Mouse (Mus musculus) gastrocnemius, adult 18-20 months (tissue): ENCODE results near the gene Gstm5. TPM values are rescaled to one million over a fixed set of nuclear protein-coding genes. Genes with fewer than 3 reads are reported as not detected.
A peak's percentile ranks its signal among the peaks of the same experiment; 100 is the strongest.
"Not testable (repeated sequence)": the region's sequence is repeated elsewhere in the genome, so short reads cannot be mapped to it uniquely, and the experiment has no call there.

ENCODE experiments used
- DNase-seq: peaks from one replicate; pipeline ENCODE4 v3.0.0; 2021; ENCODE audit warnings: low spot score
- total RNA-seq, 2 experiments: library from RNA; stranded (reverse); gene quantifications; 2 replicates each; pipeline ENCODE4 v1.2.3; 2021

Gene Gstm5
- total RNA-seq, 2 experiments from 2014 or later = 86.9 to 93.2 TPM

DNA sequence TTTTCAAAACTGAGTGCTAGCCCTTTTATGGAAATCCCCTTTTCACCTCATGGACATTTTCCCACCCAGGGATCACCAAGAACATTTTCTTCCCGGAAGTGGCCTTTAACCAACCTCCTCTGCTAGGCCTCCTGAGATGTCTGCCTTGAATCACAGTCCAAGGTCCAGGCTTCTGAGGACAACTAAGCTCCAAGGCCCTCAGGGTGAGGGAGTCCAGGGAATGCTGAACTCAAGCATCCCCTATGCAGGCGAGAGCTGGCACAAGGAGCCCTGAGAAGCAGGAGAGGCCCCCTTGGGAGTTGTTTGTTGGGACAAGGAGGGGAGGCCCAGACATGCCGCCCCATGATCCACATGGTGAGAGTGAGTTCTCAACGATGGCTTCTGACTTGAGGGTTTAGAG lies 25.7 kb upstream of the Gstm5 start:
- DNase-seq = no peak

DNA sequence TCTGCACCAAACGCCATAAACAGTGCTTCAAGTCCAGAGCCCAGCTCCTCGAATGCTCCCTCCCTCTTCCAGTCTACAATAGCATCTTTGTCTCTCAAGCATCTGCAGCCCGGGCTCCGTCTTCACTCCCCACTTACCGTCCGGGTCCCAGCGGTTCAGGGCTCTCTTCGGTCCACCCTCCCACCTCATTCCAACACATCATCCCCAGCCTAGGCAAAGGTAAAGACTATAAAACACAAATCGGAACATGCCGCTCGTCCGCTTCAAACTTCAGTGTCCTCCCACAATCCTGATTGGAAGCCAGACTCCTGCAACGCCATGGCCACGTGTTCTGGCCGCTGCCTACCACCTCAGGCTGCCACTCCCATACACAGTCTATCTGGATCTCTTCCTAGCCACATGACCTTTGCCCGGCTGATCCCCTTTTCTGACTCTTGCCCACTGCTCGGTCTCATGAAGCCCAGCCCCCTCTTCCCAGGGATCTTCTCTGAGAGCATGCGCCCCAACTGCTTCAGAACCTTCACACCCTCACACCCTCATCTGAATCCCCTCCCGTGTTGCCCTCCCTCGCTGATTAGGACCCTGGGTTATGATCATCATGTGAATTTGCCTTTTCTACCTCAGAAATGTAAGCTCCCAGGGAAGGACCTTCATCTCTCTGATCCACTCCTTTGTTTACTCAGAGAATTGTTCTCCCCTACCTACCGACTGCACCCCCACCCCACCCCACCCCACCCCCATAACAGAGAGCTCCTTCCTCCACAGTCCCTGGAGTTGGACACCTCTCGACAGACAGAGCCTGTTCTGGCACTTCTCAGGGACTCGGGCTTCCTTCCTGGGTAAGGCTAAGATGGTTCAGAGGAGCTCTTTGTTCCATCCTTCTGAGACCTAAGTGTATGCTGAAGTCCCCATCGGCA lies 22.0 kb upstream of the Gstm5 start:
- no peak for DNase-seq

DNA sequence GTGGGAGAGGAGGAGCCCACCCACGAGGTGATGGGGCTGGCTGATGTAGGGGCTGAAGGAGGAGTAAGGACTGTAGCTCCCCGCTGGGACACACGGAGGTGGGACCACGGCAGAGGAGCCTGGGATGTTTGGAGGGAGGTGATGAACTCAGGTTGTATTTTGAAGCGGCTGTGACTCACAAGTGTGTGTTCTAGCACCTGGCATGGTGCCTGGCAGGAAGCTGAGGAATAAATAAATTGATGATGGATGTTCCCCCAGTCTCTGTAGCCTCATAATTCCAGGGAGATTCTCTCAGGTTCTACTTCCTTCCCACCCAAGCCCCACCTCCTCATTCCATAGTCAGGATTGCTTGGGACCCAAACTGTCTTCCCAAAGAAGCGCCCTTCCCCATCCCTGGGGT lies 20.4 kb upstream of the Gstm5 start:
- no peak for DNase-seq

DNA sequence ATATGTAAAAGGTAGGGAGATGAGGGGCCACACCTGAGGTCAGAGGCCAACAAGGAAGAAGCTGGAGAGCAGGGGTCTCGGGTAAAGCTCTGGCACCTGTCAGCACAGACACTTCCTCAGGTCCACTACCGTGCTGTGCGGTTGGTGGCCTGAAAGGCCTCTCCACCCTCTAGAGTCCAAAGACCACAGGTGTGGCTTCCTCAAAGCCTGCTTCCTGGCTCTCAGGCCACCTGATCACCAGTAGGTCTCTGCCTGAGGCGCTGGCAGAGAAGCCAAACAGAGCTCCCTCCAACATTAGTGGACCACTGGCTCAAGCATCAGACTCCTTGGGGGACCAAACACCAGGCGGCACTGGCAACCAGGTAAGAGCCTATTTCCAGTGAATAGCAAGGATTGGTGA lies 18.6 kb upstream of the Gstm5 start, which contains the start of gene Eps8l3:
TSS of gene Eps8l3 (plus strand) at position 225 of the 400 bp plus-strand sequence.
- DNase-seq = no peak

DNA sequence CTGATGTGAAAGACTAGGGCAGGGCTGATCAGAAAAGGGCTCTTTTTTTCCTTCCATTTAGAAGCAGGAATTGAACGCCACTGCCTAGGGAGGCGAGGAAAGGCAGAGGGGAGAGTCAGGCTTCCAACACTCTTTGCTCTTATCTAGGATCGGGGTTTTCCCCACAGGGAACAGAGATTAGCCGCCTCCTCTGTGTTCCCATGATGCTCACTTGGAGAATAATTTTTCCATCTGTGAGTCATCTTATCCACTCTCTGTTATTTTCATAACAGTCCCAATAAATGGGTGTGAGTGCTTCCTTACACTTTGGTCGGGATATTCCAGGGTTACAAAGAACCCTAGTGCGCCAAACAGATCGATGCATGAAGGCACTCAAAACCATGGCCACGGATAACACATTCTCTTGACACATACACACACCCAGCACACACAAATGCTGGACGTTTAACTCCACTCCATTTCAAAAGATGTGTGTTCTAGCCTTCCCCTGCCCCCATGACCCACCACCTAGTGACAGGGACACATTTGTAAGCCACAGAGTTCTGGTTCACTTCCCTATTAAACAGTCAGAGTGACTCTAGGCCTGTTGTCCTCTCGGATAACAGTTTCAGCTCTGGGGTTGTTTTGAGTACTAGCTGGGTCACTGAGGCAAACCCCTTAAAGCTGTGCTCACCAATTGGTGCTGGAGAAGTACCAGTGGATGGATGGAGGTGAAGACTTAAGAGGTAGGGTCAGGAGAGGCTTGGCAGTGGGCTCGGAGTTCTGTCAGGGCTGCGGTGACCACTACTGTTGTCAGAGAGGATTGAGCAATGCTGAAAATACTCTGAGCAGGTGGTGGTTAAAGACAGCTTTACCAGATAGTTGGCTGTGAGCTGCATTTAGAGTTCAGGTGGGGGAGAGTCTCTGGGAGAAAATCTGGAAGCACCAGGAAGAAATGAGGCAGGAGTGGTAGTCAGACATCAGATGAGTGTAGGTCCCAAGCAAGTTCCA lies 17.6 kb upstream of the Gstm5 start:
- no peak for DNase-seq

DNA sequence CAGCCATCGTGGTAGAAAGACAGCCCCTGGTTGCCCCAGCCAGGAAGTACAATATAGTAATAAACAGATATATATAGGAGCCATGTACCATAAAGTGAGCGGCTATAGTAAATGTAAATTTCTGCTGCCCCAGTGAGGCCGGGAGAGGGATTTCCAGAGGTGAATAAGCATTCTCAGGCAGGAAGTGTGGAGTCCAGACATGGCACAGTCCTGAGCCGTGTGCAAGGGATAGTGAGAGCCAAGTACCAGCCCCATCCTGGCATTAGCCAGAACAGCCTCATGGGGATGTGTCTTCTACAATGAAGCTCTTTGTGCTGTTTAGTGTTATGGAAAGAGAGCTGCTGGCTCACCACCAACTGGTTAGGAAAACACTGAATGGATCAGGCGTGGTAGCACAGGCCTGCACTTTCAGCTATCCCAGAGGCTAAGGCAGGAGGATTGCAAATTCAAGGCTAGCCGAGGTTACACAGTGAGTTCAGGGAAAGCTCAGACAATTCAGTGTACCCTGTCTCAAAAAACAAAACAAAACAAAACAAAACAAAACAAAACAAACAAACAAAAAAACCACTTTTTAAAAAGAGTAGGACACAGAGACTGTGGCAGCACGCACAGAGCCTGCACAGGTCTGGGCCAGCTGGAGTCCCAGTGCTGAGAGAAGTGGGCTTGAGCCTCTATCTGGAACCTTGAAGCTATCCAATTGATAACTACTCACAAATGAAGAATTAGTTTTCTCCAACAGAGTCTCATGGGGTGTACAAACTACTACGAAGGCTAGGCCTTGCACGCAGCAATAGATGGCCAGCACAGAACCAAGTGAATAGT lies 7.7 kb upstream of the Gstm5 start:
- DNase-seq = no peak

DNA sequence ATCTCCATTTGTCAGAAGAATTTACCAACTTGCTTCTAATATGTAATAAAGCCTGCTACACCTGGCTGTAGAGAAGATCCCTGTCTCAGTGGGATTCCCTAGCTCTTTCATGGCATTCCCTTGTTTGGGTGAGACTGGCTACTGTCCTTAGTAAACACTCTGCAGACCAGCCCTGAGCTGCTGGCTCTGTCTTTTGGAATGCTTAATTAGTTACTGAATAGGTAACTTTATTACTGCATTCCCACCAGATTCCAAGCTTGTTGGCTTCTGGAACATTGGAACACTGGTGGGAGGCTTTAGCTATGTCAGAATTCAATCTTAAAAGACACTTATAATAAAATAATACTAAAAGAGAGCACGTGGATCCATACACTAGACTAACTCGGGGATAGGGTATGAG lies 6.4 kb upstream of the Gstm5 start:
- DNase-seq = not testable (repeated sequence)

DNA sequence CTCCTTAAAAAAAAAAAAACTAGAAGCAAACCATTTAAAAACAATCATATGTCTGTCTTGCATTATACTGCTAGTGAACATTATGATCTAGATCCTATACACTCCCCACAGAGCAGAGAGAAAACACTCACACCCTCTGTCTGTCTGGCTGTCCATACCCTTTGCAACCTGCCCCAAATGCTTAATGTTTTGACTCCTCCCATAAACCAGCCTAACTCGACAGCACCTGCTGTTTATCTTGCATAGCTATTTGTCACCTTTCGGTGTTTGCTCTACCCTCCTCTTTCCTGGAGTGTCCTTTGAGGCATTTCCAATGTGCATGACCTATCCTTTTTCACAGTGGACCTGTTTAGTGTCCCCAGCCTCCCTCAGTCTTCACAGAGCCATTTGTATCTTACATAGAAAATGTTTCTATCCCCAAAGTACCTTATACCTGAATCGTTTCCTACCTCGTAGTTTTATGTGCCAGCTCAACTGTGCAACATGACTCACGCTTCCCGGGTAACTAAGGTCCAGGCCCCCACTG lies 364 bp upstream of the Gstm5 start:
- no peak for DNase-seq

DNA sequence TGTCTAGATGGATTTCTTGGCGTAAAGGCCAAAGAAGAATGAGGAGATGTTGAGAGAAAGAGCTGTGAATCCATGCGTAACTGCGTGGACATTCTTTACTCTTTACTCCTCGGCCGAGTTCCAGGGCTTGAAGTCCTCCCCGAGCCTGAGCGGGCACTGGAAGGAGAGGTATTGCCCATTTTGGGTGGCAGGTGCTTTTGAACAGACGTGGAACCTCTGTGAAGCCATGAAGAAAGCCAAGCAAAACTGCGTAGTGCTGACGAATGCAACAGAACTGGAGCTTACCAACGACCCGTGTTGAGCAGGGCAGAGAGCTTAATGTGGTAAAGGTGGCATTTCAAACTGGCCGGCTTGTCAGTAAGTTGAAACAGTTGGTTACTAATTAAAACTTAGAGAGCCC lies 3.1 kb downstream of the Gstm5 start:
- no peak for DNase-seq

DNA sequence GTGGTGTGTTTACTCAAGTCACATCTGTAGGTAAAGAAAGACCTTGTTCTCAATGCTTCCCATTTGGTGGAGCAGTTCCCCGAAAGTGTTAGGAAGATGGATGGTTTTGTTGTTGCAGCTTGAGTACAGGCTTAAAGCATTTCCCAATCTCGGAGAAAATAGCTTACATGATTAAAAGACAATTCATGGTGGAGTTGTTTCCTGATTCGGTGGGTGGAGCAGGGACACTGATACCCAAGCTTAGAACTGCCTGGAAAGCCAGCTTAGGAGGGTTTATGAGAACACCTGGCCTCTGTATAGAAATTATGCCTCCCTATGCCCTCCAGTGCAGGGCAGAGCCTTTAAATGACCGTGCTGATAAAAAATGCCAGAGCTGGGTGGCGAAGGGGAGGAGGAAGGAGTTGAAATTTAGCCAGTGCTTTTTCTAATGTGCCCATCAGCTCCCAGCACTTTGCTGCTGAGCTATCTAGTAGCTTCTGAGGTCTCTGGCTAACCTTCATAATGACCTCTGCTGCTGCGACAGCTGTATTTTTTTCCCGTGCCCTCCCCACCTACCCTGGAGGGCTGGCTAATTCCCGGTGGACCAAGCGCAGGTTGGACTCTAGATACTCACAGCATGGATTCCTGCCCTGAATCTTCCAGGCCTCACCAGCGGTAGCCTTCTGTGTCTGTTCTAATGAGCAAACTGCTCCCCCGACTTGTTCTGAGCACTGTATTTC lies 5.5 kb downstream of the Gstm5 start:
- no peak for DNase-seq

DNA sequence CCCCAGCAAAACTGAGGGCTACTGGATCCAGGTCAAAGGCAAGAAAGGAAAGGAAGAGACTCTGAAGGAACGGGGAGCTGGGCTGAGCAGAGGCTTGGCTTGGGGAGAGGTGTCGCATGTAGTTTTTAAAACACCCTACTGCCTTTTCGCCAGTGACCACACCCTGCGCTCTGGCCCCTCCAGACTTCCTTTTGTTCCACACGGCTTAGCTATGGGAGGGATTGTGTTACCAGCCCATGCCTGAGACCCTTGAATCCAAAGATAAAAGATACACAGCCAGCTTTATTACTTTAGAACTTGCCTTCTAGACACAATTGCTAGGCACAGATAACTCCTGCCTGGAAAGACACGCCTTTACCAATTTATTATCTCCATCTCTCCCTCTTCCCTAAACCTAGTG lies 10.3 kb downstream of the Gstm5 start:
- DNase-seq = no peak

DNA sequence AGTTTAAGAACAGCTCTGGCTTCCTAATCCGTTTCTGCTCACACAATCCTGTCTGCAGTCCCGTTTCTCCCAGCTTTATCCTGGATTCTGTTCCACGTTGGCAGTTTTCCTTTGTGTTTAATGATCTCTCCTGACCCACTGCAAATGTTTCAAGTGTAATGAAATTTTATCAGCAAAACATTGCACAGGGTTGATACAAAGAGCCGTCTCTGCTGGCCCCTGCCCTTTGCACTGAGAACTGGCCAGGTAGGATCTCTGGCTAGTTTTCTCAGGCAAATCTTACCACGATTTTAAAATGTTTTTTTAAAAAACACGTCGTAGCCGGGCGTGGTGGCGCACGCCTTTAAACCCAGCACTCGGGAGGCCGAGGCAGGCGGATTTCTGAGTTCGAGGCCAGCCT lies 21.1 kb downstream of the Gstm5 start:
- DNase-seq = no peak

DNA sequence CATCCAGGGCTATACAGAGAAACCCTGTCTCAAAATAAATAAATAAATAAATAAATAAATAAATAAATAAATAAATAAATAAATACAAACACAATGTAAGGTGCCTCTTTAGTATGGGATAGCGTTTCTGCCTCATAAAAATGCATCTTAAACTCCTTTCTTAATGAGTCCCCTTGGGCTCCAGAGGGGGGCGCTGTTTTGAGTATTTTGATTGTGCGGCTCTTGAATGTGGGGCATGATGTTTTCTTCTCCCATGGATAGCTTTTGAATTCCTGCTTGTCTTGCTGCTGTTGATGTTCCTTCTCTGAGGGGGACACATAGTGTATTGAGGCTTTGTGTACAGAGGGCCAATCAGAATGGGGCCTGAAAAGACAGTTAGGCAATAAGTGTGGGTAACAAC lies 21.5 kb downstream of the Gstm5 start:
- no peak for DNase-seq

DNA sequence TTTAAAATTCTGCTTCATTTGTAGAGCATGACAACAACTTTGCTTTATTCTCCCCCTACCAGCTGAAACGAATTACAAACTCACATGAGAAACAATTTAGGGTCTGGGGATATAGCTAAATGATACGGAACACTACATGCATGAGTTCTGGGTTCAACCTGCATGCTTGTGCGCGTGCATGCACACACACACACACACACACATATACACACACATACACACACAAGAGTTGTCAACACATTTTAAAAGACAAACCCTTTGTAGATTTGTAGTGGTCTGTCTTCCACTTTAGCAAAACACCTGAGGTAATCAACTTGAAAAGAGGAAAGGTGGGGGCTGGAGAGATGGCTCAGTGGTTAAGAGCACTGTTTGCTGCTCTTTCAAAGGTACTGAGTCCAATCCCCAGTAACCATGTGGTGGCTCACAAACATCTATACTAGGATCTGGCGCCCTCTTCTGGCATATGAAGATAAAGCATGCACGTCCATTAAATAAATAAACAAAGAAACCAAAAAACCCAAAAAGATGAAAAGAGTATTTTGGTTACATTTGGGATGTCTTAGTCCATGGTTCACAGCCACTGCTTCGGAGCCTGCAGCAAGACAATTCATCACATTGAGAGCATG lies 22.3 kb downstream of the Gstm5 start:
- peak; percentile 70 for DNase-seq

DNA sequence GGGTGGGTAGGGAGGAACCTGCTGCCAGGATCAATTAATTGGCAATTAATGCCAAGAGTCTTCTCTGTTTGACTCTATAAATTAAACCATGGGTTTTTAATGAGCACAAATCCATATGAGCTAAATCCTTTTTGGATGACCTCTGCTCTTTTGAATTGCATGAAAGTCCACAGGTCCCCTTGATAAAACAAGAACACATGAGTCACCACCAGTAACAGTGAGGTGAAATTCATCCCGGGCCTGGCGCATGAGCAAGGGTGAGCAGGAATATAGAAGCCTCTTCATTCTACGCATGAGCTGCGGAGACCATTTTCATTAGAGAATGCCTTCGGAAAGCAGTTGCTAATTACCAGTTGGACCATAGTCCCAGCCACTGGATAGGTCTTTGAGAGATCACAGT lies 24.7 kb downstream of the Gstm5 start:
- no peak for DNase-seq

DNA sequence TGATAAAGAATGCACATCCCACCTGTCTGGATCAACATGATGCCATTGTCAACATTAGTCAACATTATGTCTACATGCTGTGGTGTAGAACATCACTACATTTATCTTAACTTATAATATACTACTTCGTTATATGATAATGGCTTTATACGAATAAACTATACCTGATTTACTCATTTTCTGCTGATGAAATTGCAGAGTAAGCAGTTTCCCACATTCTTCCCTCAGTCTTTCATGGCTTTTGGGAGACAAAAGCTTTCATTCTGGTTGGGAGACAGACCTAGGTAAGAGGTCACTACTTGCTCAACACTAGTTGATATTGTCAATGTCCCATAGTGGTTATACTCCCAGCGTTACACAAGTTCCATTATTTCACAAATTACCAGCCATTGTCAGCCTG lies 29.7 kb downstream of the Gstm5 start:
- no peak for DNase-seq

DNA sequence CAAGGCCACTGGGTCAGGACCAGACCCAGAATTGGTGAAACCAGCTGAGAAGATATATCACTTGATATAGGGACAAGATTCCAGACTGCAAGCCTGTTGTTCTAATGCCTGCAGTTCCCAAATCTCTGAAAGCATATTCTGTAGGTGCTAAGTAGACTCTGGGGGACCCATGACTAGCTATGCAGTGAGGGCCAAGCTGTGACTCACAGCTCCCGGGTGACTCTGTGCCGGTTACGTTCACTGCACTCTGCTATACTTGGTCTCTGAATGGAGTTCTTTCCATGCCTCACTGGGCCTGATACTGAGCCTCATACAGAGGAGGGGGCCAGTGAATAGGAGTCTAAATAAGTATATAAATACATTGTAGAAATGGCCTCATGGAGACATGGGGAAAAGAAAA lies 32.2 kb downstream of the Gstm5 start:
- no peak for DNase-seq

DNA sequence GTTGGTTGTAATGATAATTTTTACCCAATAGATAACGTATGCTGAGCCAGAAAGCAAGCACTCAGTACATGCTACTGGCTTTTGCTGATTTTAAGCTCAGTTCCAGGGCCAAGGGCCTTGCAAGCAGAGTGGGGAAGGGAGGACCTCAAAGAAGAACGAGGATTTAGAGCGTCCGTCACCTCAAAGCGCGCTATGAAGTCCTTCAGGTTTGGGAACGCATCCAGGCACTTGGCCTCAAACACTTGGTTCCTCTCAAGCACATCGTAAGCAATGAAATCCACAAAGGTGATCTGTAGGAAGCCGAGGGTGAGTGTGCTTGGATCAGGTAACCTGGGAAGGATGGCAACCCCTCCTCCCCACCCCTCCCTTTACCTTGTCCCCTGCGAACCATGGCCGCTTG lies 33.1 kb downstream of the Gstm5 start:
- no peak for DNase-seq

DNA sequence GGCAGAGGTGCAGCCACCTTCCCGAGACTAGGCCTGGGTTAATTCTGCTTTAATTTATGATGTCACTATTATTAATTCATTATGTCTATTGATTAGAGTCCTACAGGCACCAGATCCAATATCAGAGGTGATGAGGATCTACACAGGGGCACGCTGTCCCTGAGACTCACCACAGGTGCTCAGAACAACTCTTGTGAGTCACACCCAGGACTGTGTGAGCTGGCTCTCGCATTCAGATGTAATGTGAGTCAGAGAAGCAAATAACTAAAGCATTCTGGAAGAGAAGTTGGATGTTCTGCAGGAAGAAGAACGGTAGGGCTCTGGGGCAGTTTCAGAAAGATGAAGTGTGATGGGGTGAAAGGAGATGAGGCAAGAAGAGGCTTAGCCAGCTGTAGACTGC lies 33.6 kb downstream of the Gstm5 start:
- DNase-seq = no peak

DNA sequence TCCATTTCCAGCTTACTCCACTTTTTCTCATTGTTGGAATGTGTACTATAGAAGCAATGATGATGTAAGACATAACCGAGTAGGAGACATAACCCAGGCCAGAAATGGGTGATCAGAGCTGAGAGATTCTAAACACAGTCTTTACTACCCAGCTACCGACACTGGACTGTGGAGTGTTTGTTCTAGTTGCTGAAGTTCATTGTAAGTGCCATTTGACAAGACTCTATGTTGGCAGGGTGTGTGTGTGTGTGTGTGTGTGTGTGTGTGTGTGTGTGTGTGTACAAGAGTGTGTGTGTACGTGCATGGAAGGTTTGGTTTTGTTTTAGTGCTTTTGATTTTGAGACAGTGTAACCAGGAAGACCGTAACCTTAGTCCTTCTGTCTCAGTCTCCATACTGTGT lies 34.1 kb downstream of the Gstm5 start:
- no peak for DNase-seq
